Mouse (Mus musculus) C2C12 (cell line): ENCODE data around the gene Thg1l.

Experiments
- CEBPB ChIP-seq: IDR thresholded peaks from one replicate; pipeline ENCODE4 v1.6.1; 2011; ENCODE audit warnings: low read depth, mild to moderate bottlenecking, control low read depth, moderate library complexity
- CTCF ChIP-seq: IDR thresholded peaks from one replicate; pipeline ENCODE4 v1.5.1; 2011; ENCODE audit not compliant: control insufficient read depth, insufficient read depth, insufficient read length
- FOSL1 ChIP-seq: IDR thresholded peaks from one replicate; pipeline ENCODE4 v1.8.0; 2011; ENCODE audit warnings: mild to moderate bottlenecking, low read length; ENCODE audit not compliant: poor library complexity, insufficient read depth, severe bottlenecking
- MAX ChIP-seq: IDR thresholded peaks from one replicate; pipeline ENCODE4 v1.6.1; 2011; ENCODE audit warnings: mild to moderate bottlenecking, control low read depth
- MYOD1 ChIP-seq: IDR thresholded peaks from one replicate; pipeline ENCODE4 v1.6.1; 2011; ENCODE audit warnings: low read depth; ENCODE audit not compliant: control insufficient read depth, insufficient read length
- MYOG ChIP-seq: IDR thresholded peaks from one replicate; pipeline ENCODE4 v1.6.1; 2011; ENCODE audit not compliant: control insufficient read depth, insufficient read length; ENCODE audit errors: extremely low read depth
- USF1 ChIP-seq: IDR thresholded peaks from one replicate; pipeline ENCODE4 v1.6.1; 2011; ENCODE audit warnings: low read depth, mild to moderate bottlenecking, control low read depth, moderate library complexity

GRCm38 (mm10) chr11:45907301-45907700 is 48.0 kb downstream of the Thg1l start:
- TF ChIP-seq CTCF = no peak
- no peak for TF ChIP-seq USF1
- no peak for TF ChIP-seq MYOD1
- TF ChIP-seq MAX = no peak
- no peak for TF ChIP-seq FOSL1
- TF ChIP-seq CEBPB = no peak
- TF ChIP-seq MYOG = no peak
